10 mouse cellular contexts compared by ENCODE assay signal in the genomic region with DNA sequence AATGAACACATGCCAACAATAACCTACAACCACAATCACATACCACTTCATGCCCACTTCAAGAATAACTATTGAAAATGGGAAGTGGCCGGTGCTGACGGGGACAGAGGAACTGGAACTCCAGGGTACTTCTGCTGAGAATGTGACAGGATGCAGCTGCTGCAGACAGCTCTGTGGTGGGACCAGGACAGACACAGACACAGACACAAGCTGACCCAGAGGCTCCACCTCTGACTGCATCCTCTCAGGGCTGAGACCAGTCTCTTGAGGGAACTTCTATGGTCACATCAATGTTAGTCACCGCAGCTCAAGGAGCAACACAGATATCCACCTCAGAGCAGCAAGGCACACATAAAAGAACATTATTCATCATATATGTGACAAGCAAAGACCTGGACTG. TPM values are rescaled to one million over a fixed set of nuclear protein-coding genes. Genes with fewer than 3 reads are reported as not detected.
A peak's percentile ranks its signal among the peaks of the same experiment; 100 is the strongest.
DNase-seq lines count a peak whose midpoint lies in the region; ATAC-seq and TF ChIP-seq lines count a peak whose summit lies in the region.
"Had no signal": no experiment of that assay in that cellular context is flagged by ENCODE, and none has a peak within 500 bp of the region (broad histone marks: within the 10 kb centered on the region; RNA-seq: fewer than 3 reads in every experiment).

No protein-coding gene starts in this region.

- no peak overlapping the region for H3K4me2 ChIP-seq in forebrain, postnatal 0 days (ENCODE audit: low read depth)
- H3K4me2 ChIP-seq: midbrain, embryonic 12.5 days had no signal

- no peak for ATAC-seq in forebrain, postnatal 0 days

- no peaks in the 10 kb centered on the region for H3K27me3 ChIP-seq in heart, embryonic 10.5 days (ENCODE audit: insufficient read depth, poor library complexity, severe bottlenecking)
- H3K27me3 ChIP-seq in forebrain, postnatal 0 days (ENCODE audit: insufficient read depth, low read length) = no peaks in the 10 kb centered on the region
- H3K27me3 ChIP-seq: midbrain, embryonic 12.5 days had no signal

- no peak overlapping the region for H3K27ac ChIP-seq in heart, embryonic 10.5 days
- no peak overlapping the region for H3K27ac ChIP-seq in forebrain, postnatal 0 days (ENCODE audit: low read depth, low read length)
- H3K27ac ChIP-seq: midbrain, embryonic 12.5 days had no signal

- no peaks in the 10 kb centered on the region for H3K9me3 ChIP-seq in heart, embryonic 10.5 days
- no peaks in the 10 kb centered on the region for H3K9me3 ChIP-seq in forebrain, postnatal 0 days (ENCODE audit: low read length)
- H3K9me3 ChIP-seq: midbrain, embryonic 12.5 days had no signal

- TF ChIP-seq CTCF in forebrain, postnatal 0 days (IDR thresholded peaks at IDR 0.05; ENCODE audit: low read depth) = no peak

- no peak overlapping the region for H3K9ac ChIP-seq in forebrain, postnatal 0 days
- H3K9ac ChIP-seq: midbrain, embryonic 12.5 days had no signal

- H3K4me1 ChIP-seq in heart, embryonic 10.5 days = no peaks in the 10 kb centered on the region
- H3K4me1 ChIP-seq in forebrain, postnatal 0 days (ENCODE audit: insufficient read depth) = no peaks in the 10 kb centered on the region
- H3K4me1 ChIP-seq: midbrain, embryonic 12.5 days had no signal

- DNase-seq in heart, adult 11 months = peak; percentile 98
- no peak for DNase-seq in heart, embryonic 10.5 days (ENCODE audit: low spot score)
- peak; percentile 91 for DNase-seq in A20 (ENCODE audit: low read depth, low spot score)
- DNase-seq in heart, postnatal 4 days = peak; percentile 5
- peak; percentile 22 to 39 for DNase-seq in lung, postnatal 4 days
- DNase-seq in forebrain, postnatal 0 days = no peak
- no peak for DNase-seq in neural tube, embryonic 10.5 days (ENCODE audit: extremely low spot score, low spot score)
- no peak for DNase-seq in testis, postnatal 10 days (ENCODE audit: low spot score)
- DNase-seq: adrenal gland, postnatal 10 days had no signal

- no peaks in the 10 kb centered on the region for H3K36me3 ChIP-seq in heart, embryonic 10.5 days
- no peaks in the 10 kb centered on the region for H3K36me3 ChIP-seq in forebrain, postnatal 0 days (ENCODE audit: insufficient read depth)
- H3K36me3 ChIP-seq: midbrain, embryonic 12.5 days had no signal

- WGBS in heart, embryonic 10.5 days = 68% methylated on average over 3 of the region's 3 CpGs
- 81% methylated on average over 3 of the region's 3 CpGs for WGBS in forebrain, postnatal 0 days

- no peak overlapping the region for H3K4me3 ChIP-seq in heart, embryonic 10.5 days
- no peak overlapping the region for H3K4me3 ChIP-seq in forebrain, postnatal 0 days (ENCODE audit: low read depth, low read length)
- H3K4me3 ChIP-seq: midbrain, embryonic 12.5 days had no signal

RNA-seq across cellular contexts. Expression of gene Tubgcp5, which starts 9.4 kb away (rescaled TPM):
- polyA plus RNA-seq in heart, embryonic 10.5 days (2016; fragmentation: Nextera tagmentation; extraction: Ambion mirVana) = 24.9 and 26.7 TPM in 2 replicates
- 10 to 100 TPM; 11.8 to 15.6 TPM for total RNA-seq in heart, postnatal 4 days (2021)
- 22.3 and 27.4 TPM in 2 replicates for total RNA-seq in forebrain, postnatal 0 days (2014; rRNA removed)
- polyA plus RNA-seq in forebrain, postnatal 0 days (2015; fragmentation: Nextera tagmentation; extraction: Ambion mirVana) = 14.8 and 21.1 TPM in 2 replicates

RNA-seq across cellular contexts. Expression of gene Siglech, which starts 16.6 kb away (rescaled TPM):
- polyA plus RNA-seq in heart, embryonic 10.5 days (2016; fragmentation: Nextera tagmentation; extraction: Ambion mirVana) = not detected in 2 replicates
- not detected for total RNA-seq in heart, postnatal 4 days (2021)
- total RNA-seq in forebrain, postnatal 0 days (2014; rRNA removed) = 2.3 and 6.3 TPM in 2 replicates
- polyA plus RNA-seq in forebrain, postnatal 0 days (2015; fragmentation: Nextera tagmentation; extraction: Ambion mirVana) = 3.1 and 3.6 TPM in 2 replicates

RNA-seq across cellular contexts. Expression of gene Cyfip1, which starts 57.0 kb away (rescaled TPM):
- polyA plus RNA-seq in heart, embryonic 10.5 days (2016; fragmentation: Nextera tagmentation; extraction: Ambion mirVana) = 63.7 and 68.4 TPM in 2 replicates
- total RNA-seq in heart, postnatal 4 days (2021) = 10 to 100 TPM; 58.9 to 59.1 TPM
- 42.2 and 43.3 TPM in 2 replicates for total RNA-seq in forebrain, postnatal 0 days (2014; rRNA removed)
- polyA plus RNA-seq in forebrain, postnatal 0 days (2015; fragmentation: Nextera tagmentation; extraction: Ambion mirVana) = 27.9 and 41.7 TPM in 2 replicates

Comparison
In these comparisons a context has a peak if more than half of its experiments do, and no peak if none do; other contexts are left out.
1. DNase-seq: peak in heart, adult 11 months (single experiment), A20 (single experiment), heart, postnatal 4 days (single experiment) and lung, postnatal 4 days (2 of 2); none in heart, embryonic 10.5 days (single experiment), forebrain, postnatal 0 days (single experiment), neural tube, embryonic 10.5 days (single experiment) and testis, postnatal 10 days (single experiment).